Mouse (Mus musculus) kidney, adult 10 weeks (tissue): ENCODE results near the gene Cyp2d12. TPM values are rescaled to one million over a fixed set of nuclear protein-coding genes. Genes with fewer than 3 reads are reported as not detected.

Experiments used
- polyA plus RNA-seq: library from polyadenylated mRNA; stranded (reverse); fragments of 350-450 nt; fragmentation: Illumina TruSeq; extraction: RNeasy Lipid Tissue Mini Kit (QIAGEN cat#74804); gene quantifications from one replicate; pipeline ENCODE4 v1.2.3, GENCODE M21; 2014; ENCODE audit warnings: low read depth, low replicate concordance

Cyp2d12 gene
- 54.9 TPM for polyA plus RNA-seq

GRCm38 (mm10) chr15:82554531-82555230 is at the start of gene Cyp2d12:
Gene Cyp2d12, plus strand, starts transcription at chr15:82555072.

Other genes with a start within 250 kb of the Cyp2d12 start
- gene Naga, start 216.1 kb upstream of the Cyp2d12 start, polyA plus RNA-seq, result 25.8 TPM
- 0.32 TPM for gene Pheta2, start 216.1 kb upstream of the Cyp2d12 start, polyA plus RNA-seq
- gene Smdt1, start 216.1 kb upstream of the Cyp2d12 start, polyA plus RNA-seq, result 46.6 TPM
- gene Ndufa6, start 200.8 kb upstream of the Cyp2d12 start, polyA plus RNA-seq, result 528 TPM
- 12.2 TPM for gene Cyp2d22, start 174.8 kb upstream of the Cyp2d12 start, polyA plus RNA-seq
- not detected for gene Cyp2d11, start 161.1 kb upstream of the Cyp2d12 start, polyA plus RNA-seq
- gene Cyp2d10, start 147.9 kb upstream of the Cyp2d12 start, polyA plus RNA-seq, result not detected
- 7.8 TPM for gene Cyp2d9, start 121.6 kb upstream of the Cyp2d12 start, polyA plus RNA-seq
- not detected for gene Cyp2d34, start 65.9 kb downstream of the Cyp2d12 start, polyA plus RNA-seq
- gene Cyp2d40, start 209.1 kb downstream of the Cyp2d12 start, polyA plus RNA-seq, result not detected
- gene Cyp2d26, start 239.2 kb downstream of the Cyp2d12 start, polyA plus RNA-seq, result 128 TPM